Mouse (Mus musculus) intestine, postnatal 0 days (tissue): ENCODE results near the gene Col24a1. TPM values are rescaled to one million over a fixed set of nuclear protein-coding genes. Genes with fewer than 3 reads are reported as not detected.

Source experiments
- ATAC-seq: fragments of 200-750 bp; cut with Nextera tagmentation; 2 replicates; pipeline ENCODE4 v1.8.0; 2017; ENCODE audit warnings: mild to moderate bottlenecking, moderate TSS enrichment, moderate library complexity
- H3K27ac ChIP-seq: fragments of 300-500 bp; sonication (generic); 2 replicates; pipeline ENCODE4 v1.5.1; 2014; ENCODE audit warnings: mild to moderate bottlenecking, low read depth, low read length, moderate library complexity
- H3K27me3 ChIP-seq: fragments of 300-500 bp; sonication (generic); replicated peaks from 2 replicates; pipeline ENCODE4 v1.6.1; 2014; ENCODE audit warnings: low read length, mixed read lengths; ENCODE audit not compliant: control insufficient read depth, insufficient read depth
- H3K36me3 ChIP-seq: fragments of 300-500 bp; sonication (generic); 2 replicates; pipeline ENCODE4 v1.6.1; 2014; ENCODE audit warnings: mild to moderate bottlenecking, moderate library complexity; ENCODE audit not compliant: control insufficient read depth, insufficient read depth
- H3K4me1 ChIP-seq: fragments of 300-500 bp; sonication (generic); replicated peaks from 2 replicates; pipeline ENCODE4 v1.6.1; 2014; ENCODE audit warnings: antibody characterized with exemption, low read length, mixed read lengths; ENCODE audit not compliant: control insufficient read depth, insufficient read depth
- H3K4me2 ChIP-seq: fragments of 300-500 bp; sonication (generic); replicated peaks from 2 replicates; pipeline ENCODE4 v1.6.1; 2014; ENCODE audit warnings: low read depth, mild to moderate bottlenecking, moderate library complexity
- H3K4me3 ChIP-seq: fragments of 300-500 bp; sonication (generic); 2 replicates; pipeline ENCODE4 v1.5.1; 2014; ENCODE audit warnings: low read depth, low read length
- H3K9ac ChIP-seq: fragments of 300-500 bp; sonication (generic); 2 replicates; pipeline ENCODE4 v1.6.1; 2014; ENCODE audit warnings: mild to moderate bottlenecking, low read depth, low read length
- H3K9me3 ChIP-seq: fragments of 300-500 bp; sonication (generic); 2 replicates; pipeline ENCODE4 v1.6.1; 2016; ENCODE audit warnings: mixed run types; ENCODE audit not compliant: control insufficient read depth
- CTCF ChIP-seq: sonication (generic); IDR thresholded peaks from 2 replicates; pipeline ENCODE4 v1.5.1; 2016; ENCODE audit warnings: low read depth, mild to moderate bottlenecking, control low read depth, antibody characterized with exemption, moderate library complexity
- WGBS: fragments of 180-500 bp; shearing (Covaris S2); extraction: QIAGEN DNeasy Blood & Tissue Kit; methylation state at CpG from one replicate; pipeline ENCODE4 v1.1.7; 2014; 5-methylcytosine and 5-hydroxymethylcytosine counted together
- polyA plus RNA-seq: library from polyadenylated mRNA; unstranded; fragments of >200 nt; fragmentation: Nextera tagmentation; extraction: Ambion mirVana; gene quantifications from 2 replicates; pipeline ENCODE4 v1.2.1, GENCODE M21; 2015

Gene Col24a1
- polyA plus RNA-seq, 1 experiment from 2014 or later = 1.9 TPM

DNA sequence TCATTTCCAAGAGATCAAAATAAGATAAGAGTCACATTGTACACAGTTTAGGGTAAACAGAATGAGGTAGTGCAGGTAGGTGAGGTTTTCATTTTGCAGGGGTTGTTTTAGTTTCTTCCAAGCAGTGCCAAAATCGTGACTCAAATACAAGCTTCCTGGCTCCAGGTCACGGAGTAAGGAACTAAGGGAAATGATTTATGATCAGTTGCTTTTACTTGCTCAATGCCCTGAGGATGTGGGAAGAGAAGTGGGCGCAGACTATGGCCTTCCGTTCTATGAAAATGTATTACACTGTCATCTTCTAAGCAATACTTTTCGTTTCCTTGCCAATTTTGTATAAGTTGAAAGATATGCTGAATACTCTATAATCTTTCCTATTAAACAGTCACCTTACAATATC lies 13.0 kb downstream of the Col24a1 start:
- TF ChIP-seq CTCF = no peak
- H3K4me2 ChIP-seq = no peak overlapping the region
- H3K27me3 ChIP-seq = no peaks in the 10 kb centered on the region
- ATAC-seq = no peak
- 65% methylated on average over 5 of the region's 5 CpGs for WGBS
- no peak overlapping the region for H3K9ac ChIP-seq
- no peaks in the 10 kb centered on the region for H3K4me1 ChIP-seq
- no peaks in the 10 kb centered on the region for H3K36me3 ChIP-seq
- H3K4me3 ChIP-seq = no peak overlapping the region
- no peaks in the 10 kb centered on the region for H3K9me3 ChIP-seq
- no peak overlapping the region for H3K27ac ChIP-seq

DNA sequence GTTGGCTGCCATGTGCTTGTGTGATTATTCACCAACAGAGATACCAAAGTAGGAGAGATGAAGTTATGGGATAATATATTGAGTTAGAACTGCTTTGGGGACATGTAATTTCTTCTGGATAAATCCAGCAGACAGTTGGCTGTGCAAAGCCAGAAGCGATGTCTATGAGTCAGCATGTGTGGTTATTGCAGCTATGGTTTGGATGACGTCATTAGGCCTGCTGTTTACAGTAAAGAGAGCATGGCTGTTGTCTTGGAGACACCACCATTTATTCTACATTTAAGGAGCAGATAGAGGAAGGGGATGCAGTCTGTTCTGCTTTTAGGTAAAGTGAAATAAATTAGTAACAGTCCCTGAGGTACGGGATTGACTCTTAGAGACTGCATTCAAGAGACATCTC lies 14.9 kb downstream of the Col24a1 start:
- Histone ChIP-seq H3K9me3 (no peaks in the 10 kb centered on the region), H3K4me1 (no peaks in the 10 kb centered on the region), H3K27ac (no peak overlapping the region), H3K27me3 (no peaks in the 10 kb centered on the region), H3K4me2 (no peak overlapping the region), H3K4me3 (no peak overlapping the region), H3K9ac (no peak overlapping the region), H3K36me3 (no peaks in the 10 kb centered on the region)
- no peak for ATAC-seq
- 66% methylated on average over 3 of the region's 3 CpGs for WGBS
- no peak for TF ChIP-seq CTCF

DNA sequence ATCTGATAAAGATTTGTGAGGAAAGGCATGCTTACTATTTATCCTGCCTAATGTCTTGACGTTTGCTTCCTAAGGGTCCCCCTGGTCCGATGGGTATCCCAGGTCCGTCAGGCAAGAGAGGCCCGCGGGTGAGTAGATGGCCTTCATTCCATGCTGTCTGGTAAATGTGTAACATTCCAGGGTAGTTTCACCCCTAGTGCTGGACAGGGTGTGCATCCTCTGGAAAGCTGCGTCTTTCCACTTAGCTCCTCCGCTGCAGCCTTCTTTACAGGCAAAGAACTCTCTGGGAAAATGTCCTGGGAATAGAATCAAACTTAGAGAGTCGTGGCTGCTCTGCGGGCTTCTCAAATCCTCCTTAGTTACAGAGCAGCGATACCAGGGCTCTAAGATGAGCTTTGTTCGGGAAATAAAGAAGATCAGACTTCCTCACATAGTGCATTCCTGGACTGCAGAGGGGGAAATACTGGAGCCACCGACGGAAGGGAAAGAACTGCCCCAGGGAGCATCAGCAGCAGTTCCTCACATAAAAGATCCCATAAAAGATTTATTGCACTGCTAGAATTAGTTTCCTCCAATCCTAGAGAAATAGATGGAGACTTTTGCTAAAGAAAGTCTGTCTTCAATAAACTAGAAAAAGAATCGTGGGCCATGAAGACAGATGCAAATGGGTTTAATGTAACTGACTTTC lies 28.5 kb downstream of the Col24a1 start:
- Histone ChIP-seq H3K27me3 (no peaks in the 10 kb centered on the region), H3K4me1 (no peaks in the 10 kb centered on the region), H3K36me3 (no peaks in the 10 kb centered on the region), H3K4me3 (no peak overlapping the region), H3K4me2 (no peak overlapping the region), H3K9ac (no peak overlapping the region), H3K9me3 (no peaks in the 10 kb centered on the region), H3K27ac (no peak overlapping the region)
- no peak for ATAC-seq
- WGBS = 61% methylated on average over 14 of the region's 14 CpGs
- no peak for TF ChIP-seq CTCF

DNA sequence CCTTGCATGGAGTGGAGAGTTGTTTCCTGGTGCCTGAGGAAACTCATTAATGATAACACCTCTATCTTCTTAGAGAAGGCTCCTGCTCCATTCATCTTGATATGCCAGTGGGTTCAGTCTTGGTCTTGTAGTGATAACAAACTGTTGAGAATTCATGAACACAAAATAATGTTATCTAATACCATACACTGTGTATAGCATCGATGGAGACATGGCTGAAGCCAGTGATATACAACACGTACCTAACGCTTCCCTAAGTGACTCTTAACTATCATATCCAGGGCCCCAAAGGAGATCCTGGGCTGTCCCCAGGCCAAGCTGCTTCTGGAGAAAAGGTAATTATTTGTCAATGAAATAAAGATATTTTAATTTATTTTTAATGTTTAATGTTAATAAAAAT lies 33.1 kb downstream of the Col24a1 start:
- H3K4me1 ChIP-seq = no peaks in the 10 kb centered on the region
- TF ChIP-seq CTCF = no peak
- H3K9me3 ChIP-seq = no peaks in the 10 kb centered on the region
- ATAC-seq = no peak
- H3K4me2 ChIP-seq = no peak overlapping the region
- H3K27me3 ChIP-seq = no peaks in the 10 kb centered on the region
- H3K27ac ChIP-seq = no peak overlapping the region
- H3K9ac ChIP-seq = no peak overlapping the region
- no peak overlapping the region for H3K4me3 ChIP-seq
- WGBS = 92% methylated on average over 3 of the region's 3 CpGs
- no peaks in the 10 kb centered on the region for H3K36me3 ChIP-seq

DNA sequence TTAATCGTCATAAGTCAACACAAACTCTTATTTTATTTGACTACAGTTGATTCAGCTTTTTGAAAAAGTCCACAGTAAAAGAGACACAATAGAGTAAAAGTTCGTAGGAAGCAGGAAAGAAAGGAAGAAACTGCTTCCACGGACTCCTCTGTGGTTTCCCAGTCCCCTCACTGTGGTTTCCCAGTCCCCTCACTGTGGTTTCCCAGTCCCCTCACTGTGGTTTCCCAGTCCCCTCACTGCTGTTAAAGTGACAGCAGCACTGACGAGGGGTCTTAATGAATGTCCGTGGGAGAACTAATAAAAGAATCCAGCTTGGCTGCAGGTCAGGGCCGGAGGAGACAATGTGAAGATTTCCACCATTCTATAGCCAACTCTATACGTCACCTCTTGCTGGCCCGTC lies 39.4 kb downstream of the Col24a1 start:
- H3K36me3 ChIP-seq = no peaks in the 10 kb centered on the region
- 72% methylated on average over 8 of the region's 8 CpGs for WGBS
- H3K9ac ChIP-seq = no peak overlapping the region
- H3K9me3 ChIP-seq = no peaks in the 10 kb centered on the region
- no peak for TF ChIP-seq CTCF
- H3K4me1 ChIP-seq = no peaks in the 10 kb centered on the region
- H3K4me3 ChIP-seq = no peak overlapping the region
- no peak for ATAC-seq
- no peak overlapping the region for H3K27ac ChIP-seq
- H3K4me2 ChIP-seq = no peak overlapping the region
- no peaks in the 10 kb centered on the region for H3K27me3 ChIP-seq

DNA sequence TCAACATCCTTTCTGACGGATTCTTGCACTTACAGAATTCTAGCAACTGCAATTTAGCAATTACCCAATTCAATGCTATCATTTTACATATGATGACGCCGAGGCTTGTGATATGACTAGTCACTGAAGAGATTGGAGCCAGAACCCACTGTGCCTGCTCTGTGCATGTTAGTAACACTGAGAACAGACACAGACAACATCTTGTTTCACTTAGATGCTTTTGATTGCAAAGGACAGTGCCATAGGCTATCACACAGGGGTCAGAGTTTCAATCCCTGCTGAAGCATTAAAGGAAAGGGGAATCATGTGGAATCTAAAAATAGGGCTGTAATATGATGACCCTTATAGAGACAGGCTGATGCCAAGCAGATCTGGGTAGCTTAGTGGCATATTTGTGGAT lies 41.8 kb downstream of the Col24a1 start:
- Histone ChIP-seq H3K9me3 (no peaks in the 10 kb centered on the region), H3K27ac (no peak overlapping the region)
- 86% methylated on average over 3 of the region's 3 CpGs for WGBS

DNA sequence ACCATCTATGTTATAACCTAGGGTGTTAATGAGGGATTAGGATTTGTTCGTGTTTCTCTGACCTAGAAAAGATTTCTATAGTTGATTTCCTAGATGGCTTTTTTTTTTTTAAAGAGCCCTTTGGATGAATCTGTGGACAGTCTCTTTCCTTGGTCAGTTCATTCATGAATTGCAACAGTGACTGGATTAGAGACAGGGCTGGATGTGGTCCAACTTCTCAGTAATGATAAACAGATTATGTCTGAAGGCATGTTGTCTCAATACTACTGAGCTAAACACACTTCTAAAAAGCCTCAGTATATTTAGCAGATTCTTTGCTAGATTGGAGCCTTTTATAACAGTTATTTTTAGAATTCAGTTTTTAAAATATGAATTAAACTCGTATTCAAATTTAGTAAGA lies 44.9 kb downstream of the Col24a1 start:
- WGBS = 58% methylated on average over 2 of the region's 2 CpGs
- Histone ChIP-seq H3K4me1 (no peaks in the 10 kb centered on the region), H3K9me3 (no peaks in the 10 kb centered on the region), H3K36me3 (no peaks in the 10 kb centered on the region), H3K4me2 (no peak overlapping the region), H3K4me3 (no peak overlapping the region), H3K27me3 (no peaks in the 10 kb centered on the region), H3K27ac (no peak overlapping the region), H3K9ac (no peak overlapping the region)
- TF ChIP-seq CTCF = no peak
- ATAC-seq = no peak

More for the DNA sequence above, 41.8 kb downstream of the Col24a1 start:
- no peak overlapping the region for H3K9ac ChIP-seq
- H3K4me3 ChIP-seq = no peak overlapping the region
- H3K27me3 ChIP-seq = no peaks in the 10 kb centered on the region
- H3K36me3 ChIP-seq = no peaks in the 10 kb centered on the region
- ATAC-seq = no peak
- H3K4me1 ChIP-seq = no peaks in the 10 kb centered on the region
- TF ChIP-seq CTCF = no peak
- no peak overlapping the region for H3K4me2 ChIP-seq
